Mouse (Mus musculus): ENCODE data around the gene Shank2. TPM values are rescaled to one million over a fixed set of nuclear protein-coding genes. Genes with fewer than 3 reads are reported as not detected.

Gene Shank2
- total and polyA plus RNA-seq, 3 experiments = not detected

- H3K27ac ChIP-seq (ENCODE audit: control insufficient read depth, low read depth, low read length) = no peak overlapping the region
- H3K4me3 ChIP-seq (ENCODE audit: control insufficient read depth in 1 of 2, insufficient read depth in 1 of 2, low read depth in 2 of 2, low read length in 2 of 2) = no peak overlapping the region
- TF ChIP-seq MXI1 (IDR thresholded peaks at IDR 0.05; ENCODE audit: low read depth, low read length) (no peak), JUND (IDR thresholded peaks at IDR 0.05; ENCODE audit: low read depth, low read length) (no peak), MAZ (IDR thresholded peaks at IDR 0.05; ENCODE audit: low read depth, low read length) (no peak), CHD1 (IDR thresholded peaks at IDR 0.05; ENCODE audit: low read depth, low read length) (no peak), SMC3 (IDR thresholded peaks at IDR 0.05; ENCODE audit: low read depth, low read length) (no peak), MYC (IDR thresholded peaks at IDR 0.05; ENCODE audit: low read depth, low read length) (no peak), SIN3A (IDR thresholded peaks at IDR 0.05; ENCODE audit: low read length) (no peak), USF2 (IDR thresholded peaks at IDR 0.05; ENCODE audit: borderline replicate concordance in 1 of 2, insufficient read depth in 1 of 2, low read depth in 1 of 2, low read length in 2 of 2) (no peak), TAL1 (IDR thresholded peaks at IDR 0.05; ENCODE audit: low read length) (no peak), ZKSCAN1 (IDR thresholded peaks at IDR 0.05; ENCODE audit: low read depth, low read length) (no peak), ELF1 (IDR thresholded peaks at IDR 0.05; ENCODE audit: low read depth, low read length) (no peak), E2F4 (IDR thresholded peaks at IDR 0.05; ENCODE audit: borderline replicate concordance, low read depth, low read length) (no peak), MAFK (IDR thresholded peaks at IDR 0.05; ENCODE audit: borderline replicate concordance, low read depth, low read length) (no peak), MAX (IDR thresholded peaks at IDR 0.05; ENCODE audit: low read length) (no peak), UBTF (IDR thresholded peaks at IDR 0.05; ENCODE audit: borderline replicate concordance, insufficient read depth, low read depth, low read length) (no peak)
- DNase-seq (ENCODE audit: low read depth, low spot score) = no peak
- no peaks in the 10 kb centered on the region for H3K4me1 ChIP-seq (ENCODE audit: control insufficient read depth in 1 of 2, insufficient read depth in 2 of 2, low read length in 2 of 2)
- no peaks in the 10 kb centered on the region for H3K36me3 ChIP-seq (ENCODE audit: control insufficient read depth in 1 of 2, insufficient read depth in 2 of 2, low read length in 2 of 2)
- no peaks in the 10 kb centered on the region for H3K79me2 ChIP-seq (ENCODE audit: control insufficient read depth, insufficient read depth, low read length, poor library complexity)
- H3K9ac ChIP-seq (ENCODE audit: control insufficient read depth, low read depth, low read length, poor library complexity, severe bottlenecking) = no peak overlapping the region
- no peaks in the 10 kb centered on the region for H3K9me3 ChIP-seq (replicated peaks; ENCODE audit: insufficient read depth, low read length)
- H3K27me3 ChIP-seq (ENCODE audit: control insufficient read depth in 1 of 2, insufficient read depth in 2 of 2, low read length in 2 of 2) = no peaks in the 10 kb centered on the region
Observed at GRCm38 (mm10) chr7:144390676-144391075, 388.9 kb downstream of the Shank2 start.

GRCm38 (mm10) chr7:144391727-144392126 is 390.0 kb downstream of the Shank2 start:
- no peak overlapping the region for H3K9ac ChIP-seq (ENCODE audit: control insufficient read depth, low read depth, low read length, poor library complexity, severe bottlenecking)
- no peaks in the 10 kb centered on the region for H3K9me3 ChIP-seq (replicated peaks; ENCODE audit: insufficient read depth, low read length)
- DNase-seq (ENCODE audit: low read depth, low spot score) = no peak
- H3K4me1 ChIP-seq (ENCODE audit: control insufficient read depth in 1 of 2, insufficient read depth in 2 of 2, low read length in 2 of 2) = no peaks in the 10 kb centered on the region
- no peak overlapping the region for H3K4me3 ChIP-seq (ENCODE audit: control insufficient read depth in 1 of 2, insufficient read depth in 1 of 2, low read depth in 2 of 2, low read length in 2 of 2)
- H3K27ac ChIP-seq (ENCODE audit: control insufficient read depth, low read depth, low read length) = no peak overlapping the region
- no peaks in the 10 kb centered on the region for H3K27me3 ChIP-seq (ENCODE audit: control insufficient read depth in 1 of 2, insufficient read depth in 2 of 2, low read length in 2 of 2)
- no peaks in the 10 kb centered on the region for H3K79me2 ChIP-seq (ENCODE audit: control insufficient read depth, insufficient read depth, low read length, poor library complexity)
- TF ChIP-seq ZNF384 (IDR thresholded peaks at IDR 0.05; ENCODE audit: low read depth, low read length) = no peak
- TF ChIP-seq TCF12 (IDR thresholded peaks at IDR 0.05; ENCODE audit: low read depth, low read length) = no peak
- TF ChIP-seq MEF2A (IDR thresholded peaks at IDR 0.05; ENCODE audit: extremely low read depth, insufficient replicate concordance, low read depth, low read length, poor library complexity, severe bottlenecking) = no peak
- TF ChIP-seq MAX (IDR thresholded peaks at IDR 0.05; ENCODE audit: low read length) = no peak
- H3K36me3 ChIP-seq (ENCODE audit: control insufficient read depth in 1 of 2, insufficient read depth in 2 of 2, low read length in 2 of 2) = no peaks in the 10 kb centered on the region
